Mouse (Mus musculus) stomach, embryonic 16.5 days (tissue): ENCODE data around the gene Gpr179. TPM values are rescaled to one million over a fixed set of nuclear protein-coding genes. Genes with fewer than 3 reads are reported as not detected.
A peak's percentile ranks its signal among the peaks of the same experiment; 100 is the strongest.
"Not testable (repeated sequence)": the region's sequence is repeated elsewhere in the genome, so short reads cannot be mapped to it uniquely, and the experiment has no call there.

Experiments
- ATAC-seq: fragments of 200-750 bp; cut with Nextera tagmentation; 2 replicates; pipeline ENCODE4 v1.8.0; 2017; ENCODE audit warnings: moderate number of reproducible peaks, moderate TSS enrichment; ENCODE audit not compliant: insufficient read depth, low FRiP score
- H3K27ac ChIP-seq: fragments of 300-500 bp; sonication (generic); 2 replicates; pipeline ENCODE4 v1.5.1; 2014; ENCODE audit warnings: low read length
- H3K27me3 ChIP-seq: fragments of 300-500 bp; sonication (generic); 2 replicates; pipeline ENCODE4 v1.6.1; 2014; ENCODE audit warnings: low read length, control low read depth, mixed read lengths; ENCODE audit not compliant: control insufficient read depth, insufficient read depth
- H3K36me3 ChIP-seq: fragments of 300-500 bp; sonication (generic); 2 replicates; pipeline ENCODE4 v1.6.1; 2014; ENCODE audit warnings: low read length; ENCODE audit not compliant: control insufficient read depth, insufficient read depth
- H3K4me1 ChIP-seq: fragments of 300-500 bp; sonication (generic); 2 replicates; pipeline ENCODE4 v1.6.1; 2014; ENCODE audit warnings: low read length, control low read depth, mixed read lengths; ENCODE audit not compliant: control insufficient read depth, insufficient read depth
- H3K4me2 ChIP-seq: fragments of 300-500 bp; sonication (generic); 2 replicates; pipeline ENCODE4 v1.6.1; 2014; ENCODE audit warnings: low read depth, low read length, mixed read lengths
- H3K4me3 ChIP-seq: fragments of 300-500 bp; sonication (generic); replicated peaks from 2 replicates; pipeline ENCODE4 v1.5.1; 2014; ENCODE audit warnings: mild to moderate bottlenecking, low read length
- H3K9ac ChIP-seq: fragments of 300-500 bp; sonication (generic); 2 replicates; pipeline ENCODE4 v1.6.1; 2014; ENCODE audit warnings: low read length
- H3K9me3 ChIP-seq: fragments of 300-500 bp; sonication (generic); replicated peaks from 2 replicates; pipeline ENCODE4 v1.6.1; 2016; ENCODE audit warnings: low read length, control low read depth; ENCODE audit not compliant: control insufficient read depth
- WGBS: fragments of 180-500 bp; shearing (Covaris S2); extraction: QIAGEN DNeasy Blood & Tissue Kit; methylation state at CpG from one replicate; pipeline ENCODE4 v1.1.7; 2014; 5-methylcytosine and 5-hydroxymethylcytosine counted together
- polyA plus RNA-seq: library from polyadenylated mRNA; unstranded; fragments of >200 nt; fragmentation: Nextera tagmentation; extraction: Ambion mirVana; gene quantifications from 2 replicates; pipeline ENCODE4 v1.2.1, GENCODE M21; 2015

Gpr179 gene
- polyA plus RNA-seq, 1 experiment from 2014 or later, result 0.25 TPM

DNA sequence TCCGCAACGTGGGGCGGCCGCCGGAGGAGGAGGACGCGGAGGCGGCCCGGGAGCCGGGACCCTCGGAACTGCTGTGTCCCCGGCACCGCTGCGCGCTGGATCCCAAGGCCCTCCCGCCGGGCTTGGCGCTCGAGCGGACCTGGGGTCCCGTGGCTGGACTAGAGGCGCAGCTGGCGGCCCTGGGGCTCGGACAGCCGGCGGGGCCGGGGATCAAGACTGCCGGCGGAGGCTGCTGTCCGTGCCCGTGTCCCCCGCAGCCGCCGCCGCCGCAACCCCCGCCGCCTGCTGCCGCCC, 10.7 kb upstream of the Gpr179 start:
- WGBS, result under 1% methylated on average over 39 of the region's 39 CpGs
- Histone ChIP-seq H3K4me1 (peaks cover 26% of the 10 kb centered on the region), H3K27me3 (no peaks in the 10 kb centered on the region), H3K9ac (peak overlapping the region; percentile 99), H3K27ac (peak overlapping the region; percentile 78), H3K4me2 (peak overlapping the region; percentile 69), H3K4me3 (peak overlapping the region; percentile 99), H3K9me3 (no peaks in the 10 kb centered on the region), H3K36me3 (no peaks in the 10 kb centered on the region)
- no peak for ATAC-seq

GRCm38 (mm10) chr11:97361948-97362648, 10.2 kb upstream of the Gpr179 start, which contains the start of gene Socs7:
TSS of gene Socs7 (plus strand) at chr11:97362551.
- peak within 1 kb of the TSS; percentile 79 for H3K27ac ChIP-seq
- peak within 1 kb of the TSS; percentile 69 for H3K4me2 ChIP-seq
- no peaks in the 10 kb centered on the region for H3K27me3 ChIP-seq
- peak within 1 kb of the TSS; percentile 99 for H3K9ac ChIP-seq
- H3K36me3 ChIP-seq, result no peaks in the 10 kb centered on the region
- under 1% methylated on average over 44 of the region's 81 CpGs for WGBS
- peak; percentile 97 for ATAC-seq
- peak within 1 kb of the TSS; percentile 99 for H3K4me3 ChIP-seq
- peaks cover 26% of the 10 kb centered on the region for H3K4me1 ChIP-seq
- H3K9me3 ChIP-seq, result no peaks in the 10 kb centered on the region

DNA sequence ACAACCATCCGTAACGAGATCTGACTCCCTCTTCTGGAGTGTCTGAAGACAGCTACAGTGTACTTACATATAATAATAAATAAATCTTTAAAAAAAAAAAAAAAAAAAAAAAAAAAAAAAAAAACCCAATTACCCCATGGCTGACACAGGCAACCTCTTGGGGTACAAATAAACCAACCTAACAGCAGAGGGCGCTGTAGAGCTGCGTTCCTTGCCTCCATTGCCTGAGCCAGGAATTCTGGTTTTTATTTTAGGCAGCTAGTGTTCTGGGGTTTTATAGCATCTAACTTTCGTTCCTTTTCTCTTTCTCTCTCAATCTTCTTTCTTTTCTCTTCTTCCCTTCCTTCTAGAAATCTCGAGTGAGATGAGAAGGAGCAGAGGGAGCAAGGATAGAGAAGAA, 5.8 kb upstream of the Gpr179 start:
- not testable (repeated sequence) for H3K9ac ChIP-seq, H3K4me1 ChIP-seq, H3K4me2 ChIP-seq, H3K9me3 ChIP-seq, H3K4me3 ChIP-seq, H3K36me3 ChIP-seq, H3K27me3 ChIP-seq, H3K27ac ChIP-seq, ATAC-seq
- 8% methylated on average over 4 of the region's 6 CpGs for WGBS

- no peak overlapping the region for H3K27ac ChIP-seq
- no peak for ATAC-seq
- no peaks in the 10 kb centered on the region for H3K27me3 ChIP-seq
- no peak overlapping the region for H3K4me3 ChIP-seq
- H3K9me3 ChIP-seq, result no peaks in the 10 kb centered on the region
- no peak overlapping the region for H3K9ac ChIP-seq
- WGBS, result 84% methylated on average over 7 of the region's 7 CpGs
- H3K4me2 ChIP-seq, result no peak overlapping the region
- H3K4me1 ChIP-seq, result peaks cover 3% of the 10 kb centered on the region
- H3K36me3 ChIP-seq, result no peaks in the 10 kb centered on the region
Measured at GRCm38 (mm10) chr11:97355247-97355646, 3.4 kb upstream of the Gpr179 start.

GRCm38 (mm10) chr11:97354646-97355045, 2.8 kb upstream of the Gpr179 start:
- H3K9ac ChIP-seq, result no peak overlapping the region
- H3K9me3 ChIP-seq, result no peaks in the 10 kb centered on the region
- H3K27ac ChIP-seq, result no peak overlapping the region
- H3K4me2 ChIP-seq, result no peak overlapping the region
- H3K27me3 ChIP-seq, result no peaks in the 10 kb centered on the region
- H3K4me1 ChIP-seq, result peaks cover 7% of the 10 kb centered on the region
- H3K4me3 ChIP-seq, result no peak overlapping the region
- no peaks in the 10 kb centered on the region for H3K36me3 ChIP-seq
- WGBS, result 71% methylated on average over 2 of the region's 2 CpGs
- no peak for ATAC-seq

GRCm38 (mm10) chr11:97352935-97353597, 1.2 kb upstream of the Gpr179 start:
- no peak for ATAC-seq
- WGBS, result 45% methylated on average over 4 of the region's 4 CpGs

DNA sequence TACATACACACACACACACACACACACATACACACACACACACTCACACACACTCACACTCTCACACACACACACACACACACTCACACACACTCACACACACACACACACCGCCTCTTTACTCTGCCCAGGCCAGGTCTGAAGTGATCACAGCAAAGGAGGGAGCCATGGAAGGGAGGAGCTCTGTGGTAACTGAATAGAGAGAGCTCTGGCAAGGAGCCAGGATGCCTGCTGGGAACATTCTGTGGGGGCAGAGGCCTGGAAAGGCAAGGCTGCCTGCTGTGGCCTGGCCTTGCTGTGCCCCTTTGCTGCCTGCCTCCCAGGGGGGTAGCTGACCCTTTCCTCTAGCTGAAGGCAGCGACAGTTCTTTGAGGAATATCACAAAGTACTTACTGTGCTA, 1.8 kb downstream of the Gpr179 start:
- Histone ChIP-seq H3K27me3 (no peaks in the 10 kb centered on the region), H3K4me1 (peaks cover 10% of the 10 kb centered on the region), H3K36me3 (no peaks in the 10 kb centered on the region), H3K9me3 (no peaks in the 10 kb centered on the region), H3K27ac (peak overlapping the region; percentile 53; the same call in 1 of the 2 replicates), H3K9ac (peak overlapping the region; percentile 27; the same call in 1 of the 2 replicates), H3K4me2 (no peak overlapping the region), H3K4me3 (no peak overlapping the region)
- WGBS, result 18% methylated on average over 2 of the region's 2 CpGs
- peak; percentile 86 for ATAC-seq

More at GRCm38 (mm10) chr11:97352935-97353597, 1.2 kb upstream of the Gpr179 start:
- Histone ChIP-seq H3K9ac (no peak overlapping the region), H3K36me3 (no peaks in the 10 kb centered on the region), H3K27ac (no peak overlapping the region), H3K4me2 (no peak overlapping the region), H3K27me3 (no peaks in the 10 kb centered on the region), H3K9me3 (no peaks in the 10 kb centered on the region), H3K4me1 (peaks cover 10% of the 10 kb centered on the region), H3K4me3 (no peak overlapping the region)

GRCm38 (mm10) chr11:97347291-97347690, 4.6 kb downstream of the Gpr179 start:
- Histone ChIP-seq H3K27ac (no peak overlapping the region), H3K4me3 (no peak overlapping the region), H3K4me1 (peaks cover 17% of the 10 kb centered on the region), H3K36me3 (no peaks in the 10 kb centered on the region), H3K27me3 (no peaks in the 10 kb centered on the region), H3K9me3 (no peaks in the 10 kb centered on the region), H3K4me2 (no peak overlapping the region), H3K9ac (no peak overlapping the region)
- ATAC-seq, result no peak
- 64% methylated on average over 9 of the region's 9 CpGs for WGBS

DNA sequence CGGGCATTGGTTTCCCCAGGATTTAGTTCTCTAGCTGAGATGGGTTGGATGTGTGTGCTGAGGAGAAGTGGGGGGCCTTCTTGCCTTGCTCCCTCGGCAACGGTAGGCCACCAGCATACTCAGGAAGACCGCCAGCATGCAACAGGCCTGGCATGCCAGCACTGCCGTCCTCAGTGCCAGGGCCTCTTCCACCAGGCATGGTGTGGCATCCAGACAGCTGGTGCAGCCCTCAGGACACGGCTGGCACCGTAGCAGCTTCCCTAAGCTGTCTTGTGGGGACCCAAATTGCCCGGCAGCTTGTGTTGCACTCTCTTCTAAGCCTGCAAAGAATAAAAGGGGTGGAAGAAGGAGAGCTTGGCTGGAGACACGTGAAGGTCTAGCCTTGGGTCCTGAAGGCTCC, 5.5 kb downstream of the Gpr179 start:
- 84% methylated on average over 9 of the region's 9 CpGs for WGBS
- H3K4me1 ChIP-seq, result peaks cover 17% of the 10 kb centered on the region
- no peak overlapping the region for H3K9ac ChIP-seq
- no peak overlapping the region for H3K27ac ChIP-seq
- ATAC-seq, result no peak
- no peak overlapping the region for H3K4me2 ChIP-seq
- no peak overlapping the region for H3K4me3 ChIP-seq
- H3K9me3 ChIP-seq, result no peaks in the 10 kb centered on the region
- H3K27me3 ChIP-seq, result no peaks in the 10 kb centered on the region
- H3K36me3 ChIP-seq, result no peaks in the 10 kb centered on the region
